25 mouse cellular contexts compared by ENCODE assay signal in genomic region chrX:49627566-49627965, GRCm38 (mm10). TPM values are rescaled to one million over a fixed set of nuclear protein-coding genes. Genes with fewer than 3 reads are reported as not detected.
"Had no signal": no experiment of that assay in that cellular context is flagged by ENCODE, and none has a peak within 500 bp of the region (broad histone marks: within the 10 kb centered on the region; RNA-seq: fewer than 3 reads in every experiment).

No protein-coding gene starts in this region.

- H3K4me2 ChIP-seq: lung, embryonic 15.5 days; midbrain, embryonic 11.5 days; midbrain, embryonic 13.5 days; midbrain, embryonic 15.5 days; neural tube, embryonic 12.5 days had no signal

- H3K4me1 ChIP-seq: lung, embryonic 15.5 days; megakaryocyte, embryonic 14.5 days; midbrain, embryonic 13.5 days; midbrain, embryonic 15.5 days; neural tube, embryonic 12.5 days had no signal

- H3K4me3 ChIP-seq: lung, embryonic 15.5 days; megakaryocyte, embryonic 14.5 days; midbrain, embryonic 13.5 days; midbrain, embryonic 15.5 days; neural tube, embryonic 12.5 days had no signal

- H3K27ac ChIP-seq: lung, embryonic 15.5 days; macrophage; midbrain, embryonic 13.5 days; midbrain, embryonic 15.5 days; neural tube, embryonic 12.5 days had no signal

- ATAC-seq: liver, postnatal 0 days; lung, postnatal 0 days; midbrain, embryonic 13.5 days; midbrain, embryonic 15.5 days had no signal

- H3K36me3 ChIP-seq: lung, embryonic 15.5 days; midbrain, embryonic 13.5 days; midbrain, embryonic 15.5 days; neural tube, embryonic 12.5 days had no signal

- DNase-seq: liver, postnatal 0 days; lung, adult 2 months; lung, postnatal 14 days; lung, postnatal 36 days; right cerebral cortex, adult 18-20 months; right cerebral cortex, postnatal 25 days; right cerebral cortex, postnatal 4 days; spleen, adult 18-20 months; thymus, adult 18-20 months; thymus, postnatal 14 days; thymus, postnatal 36 days had no signal

- H3K9me3 ChIP-seq: lung, embryonic 15.5 days; midbrain, embryonic 13.5 days; midbrain, embryonic 15.5 days; neural tube, embryonic 12.5 days had no signal

- H3K9ac ChIP-seq: liver, postnatal 0 days; lung, embryonic 15.5 days; midbrain, embryonic 13.5 days; midbrain, embryonic 15.5 days; neural tube, embryonic 12.5 days had no signal

- H3K27me3 ChIP-seq: lung, embryonic 15.5 days; midbrain, embryonic 13.5 days; midbrain, embryonic 15.5 days; neural tube, embryonic 12.5 days had no signal

RNA-seq across cellular contexts. Expression of gene Olfr1320, which starts 44.6 kb away (rescaled TPM):
- polyA plus RNA-seq: liver, postnatal 0 days; lung, adult 2 months; lung, embryonic 15.5 days; lung, postnatal 0 days; macrophage; midbrain, embryonic 11.5 days; midbrain, embryonic 13.5 days; midbrain, embryonic 15.5 days; midbrain, postnatal 0 days; neural tube, embryonic 12.5 days; neural tube, embryonic 14.5 days; small intestine, adult 2 months; stomach, embryonic 14.5 days; stomach, embryonic 16.5 days; thymus, postnatal 0 days had no signal
